Mouse (Mus musculus): ENCODE results near the gene Srd5a2. TPM values are rescaled to one million over a fixed set of nuclear protein-coding genes. Genes with fewer than 3 reads are reported as not detected.

Srd5a2 gene
- polyA plus RNA-seq, 1 experiment from 2014 or later: not detected

- no peak for ATAC-seq (ENCODE audit: low FRiP score, low TSS enrichment)
- no peak overlapping the region for H3K27ac ChIP-seq (ENCODE audit: low read depth, low read length)
- no peaks in the 10 kb centered on the region for H3K36me3 ChIP-seq (ENCODE audit: control insufficient read depth, insufficient read depth, low read length)
- H3K4me2 ChIP-seq (replicated peaks; ENCODE audit: low read depth, low read length): no peak overlapping the region
- H3K4me1 ChIP-seq (ENCODE audit: control insufficient read depth, insufficient read depth, low read length): no peaks in the 10 kb centered on the region
- no peaks in the 10 kb centered on the region for H3K27me3 ChIP-seq (ENCODE audit: control insufficient read depth, insufficient read depth, low read length)
- 92% methylated on average over 13 of the region's 13 CpGs for WGBS
- no peaks in the 10 kb centered on the region for H3K9me3 ChIP-seq (ENCODE audit: control insufficient read depth, low read length)
- H3K9ac ChIP-seq (ENCODE audit: low read depth, low read length): no peak overlapping the region
- no peak overlapping the region for H3K4me3 ChIP-seq (ENCODE audit: low read length)
Measured at GRCm38 (mm10) chr17:73995907-73996645, 51.6 kb downstream of the Srd5a2 start.

GRCm38 (mm10) chr17:73991264-73991663 lies 56.5 kb downstream of the Srd5a2 start:
- Histone ChIP-seq H3K36me3 (ENCODE audit: control insufficient read depth, insufficient read depth, low read length) (no peaks in the 10 kb centered on the region), H3K4me2 (replicated peaks; ENCODE audit: low read depth, low read length) (no peak overlapping the region), H3K4me1 (ENCODE audit: control insufficient read depth, insufficient read depth, low read length) (no peaks in the 10 kb centered on the region), H3K27me3 (ENCODE audit: control insufficient read depth, insufficient read depth, low read length) (no peaks in the 10 kb centered on the region), H3K9me3 (ENCODE audit: control insufficient read depth, low read length) (no peaks in the 10 kb centered on the region), H3K27ac (ENCODE audit: low read depth, low read length) (no peak overlapping the region), H3K9ac (ENCODE audit: low read depth, low read length) (no peak overlapping the region), H3K4me3 (ENCODE audit: low read length) (no peak overlapping the region)
- 90% methylated on average over 4 of the region's 4 CpGs for WGBS
- no peak for ATAC-seq (ENCODE audit: low FRiP score, low TSS enrichment)

GRCm38 (mm10) chr17:73986571-73986970 lies 61.1 kb downstream of the Srd5a2 start:
- no peak overlapping the region for H3K9ac ChIP-seq (ENCODE audit: low read depth, low read length)
- 71% methylated on average over 2 of the region's 2 CpGs for WGBS
- no peak overlapping the region for H3K4me3 ChIP-seq (ENCODE audit: low read length)
- no peak overlapping the region for H3K27ac ChIP-seq (ENCODE audit: low read depth, low read length)
- no peak overlapping the region for H3K4me2 ChIP-seq (replicated peaks; ENCODE audit: low read depth, low read length)
- H3K9me3 ChIP-seq (ENCODE audit: control insufficient read depth, low read length): no peaks in the 10 kb centered on the region
- H3K27me3 ChIP-seq (ENCODE audit: control insufficient read depth, insufficient read depth, low read length): no peaks in the 10 kb centered on the region
- ATAC-seq (ENCODE audit: low FRiP score, low TSS enrichment): no peak
- no peaks in the 10 kb centered on the region for H3K36me3 ChIP-seq (ENCODE audit: control insufficient read depth, insufficient read depth, low read length)
- 0 out of 2 replicates have a peak, but pooled peaks cover 4% of the 10 kb centered on the region for H3K4me1 ChIP-seq (ENCODE audit: control insufficient read depth, insufficient read depth, low read length)

GRCm38 (mm10) chr17:73985936-73986335 lies 61.8 kb downstream of the Srd5a2 start:
- H3K4me1 ChIP-seq (ENCODE audit: control insufficient read depth, insufficient read depth, low read length): 0 out of 2 replicates have a peak, but pooled peaks cover 4% of the 10 kb centered on the region
- H3K4me2 ChIP-seq (replicated peaks; ENCODE audit: low read depth, low read length): no peak overlapping the region
- no peak overlapping the region for H3K4me3 ChIP-seq (ENCODE audit: low read length)
- 81% methylated on average over 4 of the region's 4 CpGs for WGBS
- no peaks in the 10 kb centered on the region for H3K9me3 ChIP-seq (ENCODE audit: control insufficient read depth, low read length)
- H3K27me3 ChIP-seq (ENCODE audit: control insufficient read depth, insufficient read depth, low read length): no peaks in the 10 kb centered on the region
- H3K27ac ChIP-seq (ENCODE audit: low read depth, low read length): no peak overlapping the region
- H3K36me3 ChIP-seq (ENCODE audit: control insufficient read depth, insufficient read depth, low read length): no peaks in the 10 kb centered on the region
- H3K9ac ChIP-seq (ENCODE audit: low read depth, low read length): no peak overlapping the region
- no peak for ATAC-seq (ENCODE audit: low FRiP score, low TSS enrichment)

GRCm38 (mm10) chr17:73984508-73984907 lies 63.2 kb downstream of the Srd5a2 start:
- peak; percentile 91 for ATAC-seq (ENCODE audit: low FRiP score, low TSS enrichment)
- Histone ChIP-seq H3K4me3 (ENCODE audit: low read length) (no peak overlapping the region), H3K9ac (ENCODE audit: low read depth, low read length) (no peak overlapping the region), H3K4me1 (ENCODE audit: control insufficient read depth, insufficient read depth, low read length) (0 out of 2 replicates have a peak, but pooled peaks cover 4% of the 10 kb centered on the region), H3K9me3 (ENCODE audit: control insufficient read depth, low read length) (no peaks in the 10 kb centered on the region), H3K36me3 (ENCODE audit: control insufficient read depth, insufficient read depth, low read length) (no peaks in the 10 kb centered on the region), H3K27ac (ENCODE audit: low read depth, low read length) (no peak overlapping the region), H3K4me2 (replicated peaks; ENCODE audit: low read depth, low read length) (no peak overlapping the region), H3K27me3 (ENCODE audit: control insufficient read depth, insufficient read depth, low read length) (no peaks in the 10 kb centered on the region)
- WGBS: 0% methylated on average over 4 of the region's 4 CpGs

GRCm38 (mm10) chr17:73982871-73983270 lies 64.8 kb downstream of the Srd5a2 start:
- WGBS: 79% methylated on average over 1 of the region's 1 CpGs
- Histone ChIP-seq H3K27me3 (ENCODE audit: control insufficient read depth, insufficient read depth, low read length) (no peaks in the 10 kb centered on the region), H3K9ac (ENCODE audit: low read depth, low read length) (no peak overlapping the region), H3K27ac (ENCODE audit: low read depth, low read length) (no peak overlapping the region), H3K4me1 (ENCODE audit: control insufficient read depth, insufficient read depth, low read length) (0 out of 2 replicates have a peak, but pooled peaks cover 4% of the 10 kb centered on the region), H3K4me2 (replicated peaks; ENCODE audit: low read depth, low read length) (no peak overlapping the region), H3K9me3 (ENCODE audit: control insufficient read depth, low read length) (no peaks in the 10 kb centered on the region), H3K4me3 (ENCODE audit: low read length) (no peak overlapping the region), H3K36me3 (ENCODE audit: control insufficient read depth, insufficient read depth, low read length) (no peaks in the 10 kb centered on the region)
- no peak for ATAC-seq (ENCODE audit: low FRiP score, low TSS enrichment)

GRCm38 (mm10) chr17:73976066-73976465 lies 71.7 kb downstream of the Srd5a2 start:
- Histone ChIP-seq H3K9me3 (ENCODE audit: control insufficient read depth, low read length) (no peaks in the 10 kb centered on the region), H3K27ac (ENCODE audit: low read depth, low read length) (no peak overlapping the region), H3K9ac (ENCODE audit: low read depth, low read length) (no peak overlapping the region), H3K27me3 (ENCODE audit: control insufficient read depth, insufficient read depth, low read length) (no peaks in the 10 kb centered on the region), H3K4me3 (ENCODE audit: low read length) (no peak overlapping the region), H3K4me2 (replicated peaks; ENCODE audit: low read depth, low read length) (no peak overlapping the region), H3K4me1 (ENCODE audit: control insufficient read depth, insufficient read depth, low read length) (no peaks in the 10 kb centered on the region), H3K36me3 (ENCODE audit: control insufficient read depth, insufficient read depth, low read length) (no peaks in the 10 kb centered on the region)
- ATAC-seq (ENCODE audit: low FRiP score, low TSS enrichment): no peak

GRCm38 (mm10) chr17:73972648-73973047 lies 75.1 kb downstream of the Srd5a2 start:
- Histone ChIP-seq H3K9ac (ENCODE audit: low read depth, low read length) (no peak overlapping the region), H3K4me3 (ENCODE audit: low read length) (no peak overlapping the region), H3K27ac (ENCODE audit: low read depth, low read length) (no peak overlapping the region), H3K4me1 (ENCODE audit: control insufficient read depth, insufficient read depth, low read length) (no peaks in the 10 kb centered on the region), H3K27me3 (ENCODE audit: control insufficient read depth, insufficient read depth, low read length) (no peaks in the 10 kb centered on the region), H3K36me3 (ENCODE audit: control insufficient read depth, insufficient read depth, low read length) (no peaks in the 10 kb centered on the region), H3K9me3 (ENCODE audit: control insufficient read depth, low read length) (no peaks in the 10 kb centered on the region), H3K4me2 (replicated peaks; ENCODE audit: low read depth, low read length) (no peak overlapping the region)
- WGBS: 89% methylated on average over 11 of the region's 11 CpGs
- no peak for ATAC-seq (ENCODE audit: low FRiP score, low TSS enrichment)

GRCm38 (mm10) chr17:73971291-73971690 lies 76.4 kb downstream of the Srd5a2 start:
- Histone ChIP-seq H3K36me3 (ENCODE audit: control insufficient read depth, insufficient read depth, low read length) (no peaks in the 10 kb centered on the region), H3K4me3 (ENCODE audit: low read length) (no peak overlapping the region), H3K4me2 (replicated peaks; ENCODE audit: low read depth, low read length) (no peak overlapping the region), H3K9me3 (ENCODE audit: control insufficient read depth, low read length) (no peaks in the 10 kb centered on the region), H3K9ac (ENCODE audit: low read depth, low read length) (no peak overlapping the region), H3K27me3 (ENCODE audit: control insufficient read depth, insufficient read depth, low read length) (no peaks in the 10 kb centered on the region), H3K4me1 (ENCODE audit: control insufficient read depth, insufficient read depth, low read length) (no peaks in the 10 kb centered on the region), H3K27ac (ENCODE audit: low read depth, low read length) (no peak overlapping the region)
- WGBS: 88% methylated on average over 4 of the region's 4 CpGs
- no peak for ATAC-seq (ENCODE audit: low FRiP score, low TSS enrichment)
